Mouse (Mus musculus): Measurements from ENCODE around the gene Dact3. TPM values are rescaled to one million over a fixed set of nuclear protein-coding genes. Genes with fewer than 3 reads are reported as not detected.

Dact3 gene
- polyA plus RNA-seq, 1 experiment from 2014 or later = 2.1 TPM

DNA sequence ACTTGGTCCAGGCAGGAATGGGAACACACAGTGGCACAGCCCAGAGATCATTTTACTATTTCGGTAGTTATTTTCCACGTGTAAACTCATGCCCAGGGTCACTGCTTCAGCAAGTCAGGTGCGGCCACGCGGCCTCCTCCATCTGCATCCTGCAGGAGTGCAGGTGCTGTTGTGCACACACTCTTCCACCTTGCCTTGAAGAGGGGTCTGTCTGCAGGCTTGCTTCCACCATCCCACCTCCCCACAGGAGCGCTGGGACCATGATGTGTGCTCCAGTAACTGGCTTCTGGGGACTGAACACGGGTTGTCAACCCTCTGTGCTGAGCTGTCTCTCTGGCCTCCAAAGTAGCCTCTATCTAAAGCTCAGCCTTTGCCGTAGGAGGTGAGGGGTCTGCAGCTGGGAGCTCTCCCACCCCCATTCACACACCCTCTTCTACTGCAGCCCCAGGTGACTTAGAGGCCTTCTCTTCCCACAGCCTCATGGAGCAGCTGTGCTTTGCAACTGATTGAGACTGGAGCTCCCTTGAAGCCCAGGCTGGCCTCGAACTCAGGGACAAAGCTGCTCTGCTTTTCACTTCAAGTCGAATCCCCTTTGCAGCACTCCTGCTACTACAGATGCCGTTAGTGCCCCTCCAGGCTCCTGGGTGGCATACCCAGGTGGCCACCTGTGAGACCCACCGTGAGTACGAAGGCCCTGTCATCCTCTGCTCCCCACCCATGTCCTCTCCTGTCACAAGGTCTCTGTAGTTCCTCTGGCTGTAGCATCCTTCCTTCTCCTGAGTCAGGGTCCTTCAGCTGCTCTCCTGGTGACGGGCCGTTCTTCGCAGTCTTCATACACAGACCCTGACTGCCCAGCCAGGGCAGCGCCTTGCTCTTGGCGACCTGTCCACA, 39.6 kb downstream of the Dact3 start:
- Histone ChIP-seq H3K9me3 (ENCODE audit: control insufficient read depth, low read length) (no peaks in the 10 kb centered on the region), H3K36me3 (ENCODE audit: control insufficient read depth, insufficient read depth, low read length) (peaks cover 23% of the 10 kb centered on the region), H3K4me1 (replicated peaks; ENCODE audit: control insufficient read depth, insufficient read depth, low read length) (peaks cover 10% of the 10 kb centered on the region), H3K27ac (ENCODE audit: low read length) (no peak overlapping the region), H3K9ac (ENCODE audit: low read length) (no peak overlapping the region), H3K4me3 (ENCODE audit: low read length) (no peak overlapping the region), H3K27me3 (ENCODE audit: control insufficient read depth, insufficient read depth, low read depth, low read length) (no peaks in the 10 kb centered on the region), H3K4me2 (ENCODE audit: low read depth, low read length) (no peak overlapping the region)
- 82% methylated on average over 18 of the region's 18 CpGs for WGBS
- ATAC-seq (ENCODE audit: low read depth) = no peak

DNA sequence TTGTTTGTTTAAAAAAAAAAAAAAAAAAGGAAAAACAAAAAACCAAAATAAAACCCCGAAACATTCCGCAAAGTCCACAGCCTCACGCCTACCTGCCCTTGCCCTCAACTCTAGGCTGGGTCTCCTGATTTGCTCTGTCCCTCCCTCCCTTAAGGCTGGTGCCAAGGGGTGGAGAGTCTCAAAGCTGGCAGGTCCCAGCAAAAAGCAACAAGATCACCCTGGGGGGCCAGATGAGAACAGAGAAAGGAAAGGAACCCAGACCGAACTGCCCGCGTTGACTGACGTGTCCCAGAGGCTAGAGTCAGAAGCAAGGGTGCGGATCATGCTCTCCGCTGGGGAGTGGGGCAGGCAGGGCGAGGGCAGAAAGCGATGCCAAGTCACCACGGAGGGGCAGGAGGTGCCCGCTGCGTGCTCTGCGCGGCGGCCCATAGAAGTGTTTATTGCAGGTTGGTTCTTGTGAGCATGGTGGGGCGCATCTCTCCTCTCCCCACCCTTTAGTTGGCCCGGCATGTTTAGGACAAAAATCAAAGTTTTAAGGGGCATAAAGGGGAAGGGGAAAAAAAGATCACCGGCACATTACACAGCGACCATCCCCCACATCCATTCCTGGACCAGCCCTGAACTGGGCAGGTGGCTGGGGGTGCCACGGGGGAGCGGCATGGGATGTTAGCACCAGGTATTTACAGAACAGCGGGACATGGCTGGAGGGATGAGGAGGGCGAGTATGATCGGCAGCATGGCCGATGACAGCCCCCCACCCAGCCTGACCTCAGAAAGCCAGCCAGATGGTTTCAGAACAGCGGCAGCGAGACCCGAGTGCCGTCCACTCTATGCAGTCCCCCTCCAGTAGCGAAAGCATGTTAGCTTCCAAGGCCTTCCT, 40.6 kb downstream of the Dact3 start:
- H3K9me3 ChIP-seq (ENCODE audit: control insufficient read depth, low read length) = no peaks in the 10 kb centered on the region
- no peak overlapping the region for H3K27ac ChIP-seq (ENCODE audit: low read length)
- H3K4me2 ChIP-seq (ENCODE audit: low read depth, low read length) = no peak overlapping the region
- 79% methylated on average over 32 of the region's 32 CpGs for WGBS
- no peak overlapping the region for H3K4me3 ChIP-seq (ENCODE audit: low read length)
- no peak for ATAC-seq (ENCODE audit: low read depth)
- H3K27me3 ChIP-seq (ENCODE audit: control insufficient read depth, insufficient read depth, low read depth, low read length) = no peaks in the 10 kb centered on the region
- peaks cover 16% of the 10 kb centered on the region for H3K4me1 ChIP-seq (replicated peaks; ENCODE audit: control insufficient read depth, insufficient read depth, low read length)
- peaks cover 23% of the 10 kb centered on the region for H3K36me3 ChIP-seq (ENCODE audit: control insufficient read depth, insufficient read depth, low read length)
- no peak overlapping the region for H3K9ac ChIP-seq (ENCODE audit: low read length)

DNA sequence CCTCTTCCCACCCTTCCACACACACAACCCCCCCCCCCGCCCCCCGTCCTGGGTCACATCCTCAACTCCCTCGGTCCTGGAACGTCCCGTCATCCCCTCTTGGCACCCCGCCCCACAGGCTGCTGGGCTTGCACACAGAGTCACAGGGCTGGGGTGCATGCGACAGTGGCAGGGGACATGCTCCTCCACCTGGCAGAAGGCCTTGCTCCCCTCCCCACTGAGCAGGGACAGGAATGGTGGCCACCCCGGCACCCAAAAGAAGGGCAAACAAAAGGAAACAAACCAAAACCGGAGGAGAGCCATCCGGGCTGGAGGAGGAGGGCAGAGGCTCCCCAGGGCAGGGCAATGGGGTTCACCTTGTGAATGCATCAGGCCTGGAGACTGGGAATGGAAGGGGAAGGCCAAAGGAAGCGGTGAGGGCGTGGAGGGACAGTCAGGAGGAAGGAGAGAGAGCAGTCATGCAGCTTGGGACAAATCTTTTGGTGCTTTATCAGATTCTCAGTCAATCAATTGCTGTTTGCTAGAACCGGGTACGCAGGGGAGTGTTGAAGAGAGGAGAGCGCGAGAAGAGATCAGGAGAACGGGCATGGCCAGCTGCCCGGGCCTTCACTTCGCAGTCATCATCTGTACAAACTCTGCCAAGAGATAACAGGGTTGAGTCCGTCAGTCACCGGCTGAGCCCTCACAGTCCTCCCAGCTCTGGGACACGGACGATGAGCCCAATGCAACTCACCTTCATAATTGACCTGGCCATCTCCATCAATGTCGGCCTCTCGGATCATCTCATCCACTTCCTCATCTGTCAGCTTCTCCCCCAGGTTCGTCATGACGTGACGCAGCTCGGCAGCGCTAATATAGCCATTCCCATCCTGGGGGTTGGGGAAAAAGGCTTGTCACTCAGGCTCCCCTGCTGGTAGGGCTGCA, 41.5 kb downstream of the Dact3 start:
- no peak overlapping the region for H3K9ac ChIP-seq (ENCODE audit: low read length)
- H3K36me3 ChIP-seq (ENCODE audit: control insufficient read depth, insufficient read depth, low read length) = peaks cover 23% of the 10 kb centered on the region

DNA sequence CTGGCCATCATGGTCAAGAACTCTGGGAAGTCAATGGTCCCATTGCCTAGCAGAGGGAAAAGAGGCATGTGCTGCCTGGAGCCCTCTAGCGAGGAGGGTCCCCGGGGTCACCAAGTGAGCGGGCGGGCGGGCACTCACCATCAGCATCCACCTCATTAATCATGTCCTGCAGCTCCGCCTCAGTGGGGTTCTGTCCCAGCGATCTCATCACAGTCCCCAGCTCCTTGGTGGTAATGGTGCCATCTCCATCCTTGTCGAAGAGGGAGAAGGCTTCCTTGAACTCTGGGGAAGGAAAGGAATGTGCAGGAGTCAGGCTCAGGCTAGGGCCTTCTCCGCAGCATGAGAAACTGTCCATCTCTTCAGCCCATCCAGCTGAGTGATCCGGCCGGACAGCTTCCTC, 42.3 kb downstream of the Dact3 start:
- peaks cover 33% of the 10 kb centered on the region for H3K4me1 ChIP-seq (replicated peaks; ENCODE audit: control insufficient read depth, insufficient read depth, low read length)
- no peak overlapping the region for H3K4me3 ChIP-seq (ENCODE audit: low read length)
- 45% methylated on average over 11 of the region's 11 CpGs for WGBS
- no peak overlapping the region for H3K4me2 ChIP-seq (ENCODE audit: low read depth, low read length)
- no peaks in the 10 kb centered on the region for H3K9me3 ChIP-seq (ENCODE audit: control insufficient read depth, low read length)
- no peak overlapping the region for H3K9ac ChIP-seq (ENCODE audit: low read length)
- H3K27ac ChIP-seq (ENCODE audit: low read length) = no peak overlapping the region
- ATAC-seq (ENCODE audit: low read depth) = no peak
- peaks cover 23% of the 10 kb centered on the region for H3K36me3 ChIP-seq (ENCODE audit: control insufficient read depth, insufficient read depth, low read length)
- H3K27me3 ChIP-seq (ENCODE audit: control insufficient read depth, insufficient read depth, low read depth, low read length) = no peaks in the 10 kb centered on the region

More for the DNA sequence above, 41.5 kb downstream of the Dact3 start:
- Histone ChIP-seq H3K9me3 (ENCODE audit: control insufficient read depth, low read length) (no peaks in the 10 kb centered on the region), H3K27me3 (ENCODE audit: control insufficient read depth, insufficient read depth, low read depth, low read length) (no peaks in the 10 kb centered on the region), H3K27ac (ENCODE audit: low read length) (no peak overlapping the region), H3K4me3 (ENCODE audit: low read length) (no peak overlapping the region), H3K4me1 (replicated peaks; ENCODE audit: control insufficient read depth, insufficient read depth, low read length) (peaks cover 25% of the 10 kb centered on the region), H3K4me2 (ENCODE audit: low read depth, low read length) (no peak overlapping the region)
- WGBS = 60% methylated on average over 30 of the region's 30 CpGs
- 0 out of 2 replicates have a peak, but pooled peaks have one; percentile 12 for ATAC-seq (ENCODE audit: low read depth)

DNA sequence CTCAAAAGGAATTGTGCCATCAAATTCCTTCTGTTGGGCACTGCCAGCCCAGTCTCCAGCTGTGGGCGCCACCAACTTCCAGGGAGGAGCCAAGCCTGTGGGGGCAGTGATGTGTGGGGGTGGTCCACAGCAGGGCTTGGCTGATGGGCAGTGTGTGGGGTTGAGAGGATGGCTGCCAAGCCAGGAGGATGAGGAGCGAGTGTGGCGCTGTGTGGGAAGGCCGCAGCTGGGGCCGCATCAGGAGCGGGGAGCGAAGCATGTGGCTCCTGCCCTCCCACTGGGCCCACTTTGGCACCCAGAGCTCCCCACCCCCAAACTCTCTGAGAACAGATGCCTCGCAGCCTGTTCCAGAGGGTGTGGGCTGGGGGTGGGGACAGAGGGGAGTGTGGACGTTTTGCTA, 42.9 kb downstream of the Dact3 start:
- H3K4me2 ChIP-seq (ENCODE audit: low read depth, low read length) = no peak overlapping the region
- H3K27me3 ChIP-seq (ENCODE audit: control insufficient read depth, insufficient read depth, low read depth, low read length) = no peaks in the 10 kb centered on the region
- H3K9me3 ChIP-seq (ENCODE audit: control insufficient read depth, low read length) = no peaks in the 10 kb centered on the region
- H3K4me3 ChIP-seq (ENCODE audit: low read length) = no peak overlapping the region
- no peak overlapping the region for H3K9ac ChIP-seq (ENCODE audit: low read length)
- H3K4me1 ChIP-seq (replicated peaks; ENCODE audit: control insufficient read depth, insufficient read depth, low read length) = peaks cover 39% of the 10 kb centered on the region
- WGBS = 74% methylated on average over 9 of the region's 9 CpGs
- no peak overlapping the region for H3K27ac ChIP-seq (ENCODE audit: low read length)
- H3K36me3 ChIP-seq (ENCODE audit: control insufficient read depth, insufficient read depth, low read length) = peaks cover 23% of the 10 kb centered on the region
- ATAC-seq (ENCODE audit: low read depth) = no peak

DNA sequence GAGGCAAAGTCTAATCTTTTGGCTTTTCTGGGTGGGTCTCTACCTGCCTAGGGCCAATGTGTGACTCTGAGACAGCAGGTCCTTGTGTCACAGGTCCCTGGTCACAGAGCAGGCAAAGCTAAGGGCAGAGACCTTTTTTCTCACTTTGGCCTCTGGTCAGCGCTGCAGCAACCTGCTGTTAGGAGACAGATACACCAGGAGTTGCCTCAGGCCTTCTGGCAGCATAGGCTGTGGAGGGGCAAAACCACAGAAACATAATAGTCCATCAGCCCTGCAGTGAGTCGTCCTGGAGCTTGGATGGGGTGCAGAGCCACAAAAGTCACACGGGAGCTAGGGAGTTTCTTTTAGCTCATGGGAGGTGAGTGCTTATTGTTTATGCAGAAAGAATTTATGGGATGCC, 43.6 kb downstream of the Dact3 start:
- Histone ChIP-seq H3K4me2 (ENCODE audit: low read depth, low read length) (no peak overlapping the region), H3K9me3 (ENCODE audit: control insufficient read depth, low read length) (no peaks in the 10 kb centered on the region), H3K9ac (ENCODE audit: low read length) (no peak overlapping the region), H3K4me1 (replicated peaks; ENCODE audit: control insufficient read depth, insufficient read depth, low read length) (peaks cover 39% of the 10 kb centered on the region), H3K27ac (ENCODE audit: low read length) (no peak overlapping the region), H3K4me3 (ENCODE audit: low read length) (no peak overlapping the region), H3K27me3 (ENCODE audit: control insufficient read depth, insufficient read depth, low read depth, low read length) (no peaks in the 10 kb centered on the region), H3K36me3 (ENCODE audit: control insufficient read depth, insufficient read depth, low read length) (peaks cover 23% of the 10 kb centered on the region)
- ATAC-seq (ENCODE audit: low read depth) = no peak
- WGBS = 75% methylated on average over 3 of the region's 3 CpGs

DNA sequence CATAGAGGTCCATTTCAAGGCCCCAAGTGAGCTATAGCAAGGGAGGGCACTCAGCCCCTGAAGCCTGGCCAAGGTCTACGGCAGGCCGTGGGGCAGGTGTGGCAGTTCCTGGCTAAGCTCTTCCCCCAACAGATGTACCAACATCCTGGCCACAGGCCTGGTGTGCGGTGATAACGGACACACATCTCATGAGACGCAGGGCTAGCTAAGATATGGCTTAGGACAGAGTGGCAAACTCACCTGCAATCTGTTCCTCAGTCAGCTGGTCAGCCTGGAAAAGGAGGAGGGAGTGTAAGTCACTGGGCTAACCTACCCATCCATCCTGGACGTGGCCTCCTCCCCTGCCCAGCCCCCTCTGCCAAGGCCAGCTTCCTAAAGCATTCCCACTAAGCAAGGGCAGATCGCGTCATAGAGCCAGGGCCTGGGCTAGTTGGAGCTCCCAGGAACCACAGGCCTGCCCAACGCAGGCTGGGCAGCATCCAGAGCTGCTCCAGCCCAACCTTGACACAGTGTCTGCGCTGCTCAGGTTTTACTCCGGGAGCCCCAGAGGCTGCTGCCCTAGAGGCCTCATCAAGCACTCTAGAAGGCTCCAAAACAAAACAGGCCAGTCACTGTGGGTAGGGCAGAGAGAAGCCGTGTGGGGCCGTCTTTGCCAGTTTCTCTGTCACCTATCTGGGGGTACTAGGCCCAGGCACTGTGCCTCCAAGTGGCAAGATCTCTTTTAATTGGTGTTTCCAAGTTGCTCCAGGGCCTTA, 44.5 kb downstream of the Dact3 start:
- Histone ChIP-seq H3K9me3 (ENCODE audit: control insufficient read depth, low read length) (no peaks in the 10 kb centered on the region), H3K4me3 (ENCODE audit: low read length) (no peak overlapping the region), H3K27me3 (ENCODE audit: control insufficient read depth, insufficient read depth, low read depth, low read length) (no peaks in the 10 kb centered on the region), H3K4me2 (ENCODE audit: low read depth, low read length) (no peak overlapping the region), H3K36me3 (ENCODE audit: control insufficient read depth, insufficient read depth, low read length) (peaks cover 21% of the 10 kb centered on the region), H3K9ac (ENCODE audit: low read length) (0 out of 2 replicates have a peak overlapping the region, but pooled peaks have one; percentile 10), H3K4me1 (replicated peaks; ENCODE audit: control insufficient read depth, insufficient read depth, low read length) (peaks cover 39% of the 10 kb centered on the region), H3K27ac (ENCODE audit: low read length) (no peak overlapping the region)
- ATAC-seq (ENCODE audit: low read depth) = no peak
- WGBS = 77% methylated on average over 13 of the region's 13 CpGs

DNA sequence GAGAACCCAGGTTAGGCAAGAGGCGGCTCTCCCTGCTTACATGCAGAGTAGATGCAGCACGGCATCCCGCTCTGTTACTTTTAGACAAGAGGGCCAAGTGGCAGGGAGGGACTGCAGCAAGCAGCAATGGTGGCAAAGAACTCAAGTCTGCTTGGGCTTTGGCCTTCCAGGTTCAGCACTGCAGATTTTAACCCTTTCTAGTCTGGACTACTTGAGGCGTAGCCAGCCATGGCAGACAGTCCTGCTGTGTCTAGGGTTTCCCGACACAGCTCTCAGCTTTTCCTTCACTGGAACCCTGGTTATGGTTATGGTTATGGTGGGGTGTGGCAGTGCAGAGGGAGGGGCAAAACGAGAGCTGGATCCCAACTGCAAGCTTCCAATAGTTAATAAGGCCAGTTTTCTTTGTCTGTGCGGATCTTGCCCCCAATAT, 45.0 kb downstream of the Dact3 start:
- ATAC-seq (ENCODE audit: low read depth) = no peak
- H3K4me3 ChIP-seq (ENCODE audit: low read length) = no peak overlapping the region
- peaks cover 19% of the 10 kb centered on the region for H3K36me3 ChIP-seq (ENCODE audit: control insufficient read depth, insufficient read depth, low read length)
- no peak overlapping the region for H3K27ac ChIP-seq (ENCODE audit: low read length)
- no peaks in the 10 kb centered on the region for H3K9me3 ChIP-seq (ENCODE audit: control insufficient read depth, low read length)
- 0 out of 2 replicates have a peak overlapping the region, but pooled peaks have one; percentile 10 for H3K9ac ChIP-seq (ENCODE audit: low read length)
- H3K4me1 ChIP-seq (replicated peaks; ENCODE audit: control insufficient read depth, insufficient read depth, low read length) = peaks cover 39% of the 10 kb centered on the region
- H3K27me3 ChIP-seq (ENCODE audit: control insufficient read depth, insufficient read depth, low read depth, low read length) = no peaks in the 10 kb centered on the region
- 77% methylated on average over 7 of the region's 7 CpGs for WGBS
- H3K4me2 ChIP-seq (ENCODE audit: low read depth, low read length) = no peak overlapping the region

All from lung, embryonic 16.5 days (tissue).